Mouse (Mus musculus) testis, adult 2 months (tissue): ENCODE data around the gene Snapc2. TPM values are rescaled to one million over a fixed set of nuclear protein-coding genes. Genes with fewer than 3 reads are reported as not detected.

Experiments
- H3K27ac ChIP-seq: fragments of 200-500 bp; 2 replicates; pipeline ENCODE4 v1.5.1; 2012; ENCODE audit warnings: low read depth, low read length; ENCODE audit not compliant: control insufficient read depth, insufficient read depth
- H3K27me3 ChIP-seq: fragments of 200-500 bp; 2 replicates; pipeline ENCODE4 v1.6.1; 2012; ENCODE audit warnings: mild to moderate bottlenecking, low read length, moderate library complexity; ENCODE audit not compliant: control insufficient read depth, insufficient read depth
- H3K36me3 ChIP-seq: fragments of 200-500 bp; 2 replicates; pipeline ENCODE4 v1.6.1; 2012; ENCODE audit warnings: mild to moderate bottlenecking, low read length; ENCODE audit not compliant: control insufficient read depth, insufficient read depth
- H3K4me1 ChIP-seq: fragments of 200-500 bp; 2 replicates; pipeline ENCODE4 v1.6.1; 2012; ENCODE audit warnings: low read length; ENCODE audit not compliant: control insufficient read depth, insufficient read depth
- H3K4me3 ChIP-seq: fragments of 200-500 bp; 2 replicates; pipeline ENCODE4 v1.5.1; 2012; ENCODE audit warnings: low read depth, mild to moderate bottlenecking, low read length, moderate library complexity, mixed read lengths; ENCODE audit not compliant: control insufficient read depth
- CTCF ChIP-seq: fragments of 200-500 bp; IDR thresholded peaks from 2 replicates; pipeline ENCODE4 v1.5.1; 2012; ENCODE audit warnings: low read depth, mild to moderate bottlenecking, inconsistent platforms, low read length, moderate library complexity; ENCODE audit not compliant: control insufficient read depth, insufficient read depth, insufficient replicate concordance
- POLR2A ChIP-seq: fragments of 200-500 bp; IDR thresholded peaks from 2 replicates; pipeline ENCODE4 v1.6.1; 2012; ENCODE audit warnings: low read depth, mild to moderate bottlenecking, inconsistent platforms, low read length, moderate library complexity; ENCODE audit not compliant: control insufficient read depth
- polyA plus RNA-seq: library from polyadenylated mRNA; depleted of rRNA; stranded (reverse); fragments of >200 nt; gene quantifications from 2 replicates; pipeline ENCODE4 v1.2.3, GENCODE M21; 2012; rRNA removed

Gene Snapc2
- polyA plus RNA-seq = 16.0 and 20.7 TPM in 2 replicates

DNA sequence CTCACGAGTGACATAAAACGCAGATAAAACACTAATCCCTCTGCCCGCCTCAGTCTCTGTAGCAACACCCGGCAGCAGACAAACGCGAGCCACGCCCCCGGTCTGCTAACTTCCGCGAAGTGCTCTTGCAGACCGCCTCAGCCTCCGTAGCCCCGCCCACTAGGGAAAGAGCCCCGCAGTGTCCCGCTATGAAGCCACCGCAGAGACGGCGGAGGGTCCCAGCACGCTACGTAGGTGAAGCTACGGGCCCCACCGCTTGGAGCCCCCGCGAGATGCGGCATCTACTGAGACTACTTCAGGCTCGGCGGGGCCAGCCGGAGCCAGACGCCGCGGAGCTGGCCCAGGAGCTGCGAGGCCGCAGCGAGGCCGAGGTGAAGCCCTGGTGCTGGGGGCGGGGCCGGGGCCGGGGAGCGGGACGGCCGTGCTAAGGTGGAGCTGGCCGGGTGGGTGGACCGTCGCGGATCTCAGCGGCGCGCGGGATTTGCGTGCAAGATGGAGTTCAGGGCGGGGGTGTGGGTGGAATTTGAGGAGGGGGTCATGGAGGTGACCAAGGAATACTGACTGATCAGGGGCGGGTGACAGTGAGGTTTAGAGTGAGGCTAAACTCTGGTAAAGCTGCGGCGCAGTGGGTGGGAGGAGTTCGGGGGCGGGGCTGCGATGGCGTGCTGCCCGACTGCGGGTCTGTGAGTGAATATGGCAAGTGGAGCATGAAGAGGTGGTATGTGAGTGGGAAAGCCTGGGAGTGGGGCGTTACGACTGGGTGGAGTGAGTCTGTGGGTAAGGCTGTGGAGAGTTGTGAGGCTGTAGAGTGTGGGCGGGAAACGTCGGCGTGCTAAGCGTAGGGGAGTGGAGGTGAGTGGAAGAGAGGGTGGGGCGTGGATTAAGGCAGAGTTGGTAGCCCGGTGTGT lies at the start of gene Snapc2:
Gene Snapc2, plus strand, starts transcription at position 147 of the 908 bp plus-strand sequence.
- peaks cover 20% of the 10 kb centered on the region for H3K4me1 ChIP-seq
- H3K27ac ChIP-seq = peak within 1 kb of the TSS; percentile 84
- H3K27me3 ChIP-seq = no peaks in the 10 kb centered on the region
- peak within 1 kb of the TSS; percentile 91 for H3K4me3 ChIP-seq
- H3K36me3 ChIP-seq = no peaks in the 10 kb centered on the region
- TF ChIP-seq POLR2A = peak; percentile 74
- no peak for TF ChIP-seq CTCF

DNA sequence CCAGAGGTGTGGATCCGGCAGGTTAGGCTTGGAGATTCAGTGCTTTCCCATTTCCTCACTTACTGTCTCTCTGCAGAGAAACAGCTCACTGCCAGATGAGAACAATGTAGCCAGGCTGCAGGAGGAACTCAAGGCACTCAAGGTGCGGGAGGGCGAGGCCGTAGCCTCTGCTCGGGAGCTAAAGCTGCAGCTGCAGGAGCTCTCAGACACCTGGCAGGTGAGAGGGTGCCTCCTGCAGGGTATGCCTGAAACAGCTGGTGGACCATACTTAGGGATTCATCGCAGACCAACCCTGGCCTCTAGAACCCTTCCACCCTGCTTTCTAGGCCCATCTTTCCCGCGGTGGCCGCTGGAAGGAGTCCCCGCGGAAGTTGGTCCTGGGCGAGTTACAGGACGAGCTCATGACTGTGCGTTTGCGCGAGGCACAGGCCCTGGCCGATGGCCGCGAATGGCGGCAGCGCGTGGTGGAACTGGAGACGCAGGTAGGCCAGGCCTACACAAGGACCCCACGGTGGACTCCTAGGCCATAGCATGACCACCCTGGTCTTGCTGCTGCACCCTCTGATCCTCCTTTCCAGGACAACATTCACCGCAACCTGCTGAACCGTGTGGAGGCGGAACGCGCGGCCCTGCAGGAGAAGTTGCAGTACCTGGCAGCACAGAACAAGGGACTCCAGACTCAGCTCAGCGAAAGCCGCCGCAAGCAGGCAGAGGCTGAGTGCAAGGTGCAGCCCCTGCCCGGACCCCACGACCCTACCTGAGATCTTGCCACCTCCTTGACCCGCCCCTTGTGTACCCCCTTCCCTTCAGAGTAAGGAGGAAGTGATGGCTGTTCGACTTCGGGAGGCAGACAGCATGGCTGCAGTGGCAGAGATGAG lies 47.4 kb upstream of the Snapc2 start:
- H3K36me3 ChIP-seq = no peaks in the 10 kb centered on the region
- peak overlapping the region; percentile 73 for H3K4me3 ChIP-seq
- no peaks in the 10 kb centered on the region for H3K27me3 ChIP-seq
- H3K4me1 ChIP-seq = peaks cover 21% of the 10 kb centered on the region
- TF ChIP-seq POLR2A = no peak
- 0 out of 2 replicates have a peak, but pooled peaks have one; percentile 12 for TF ChIP-seq CTCF
- H3K27ac ChIP-seq = no peak overlapping the region

DNA sequence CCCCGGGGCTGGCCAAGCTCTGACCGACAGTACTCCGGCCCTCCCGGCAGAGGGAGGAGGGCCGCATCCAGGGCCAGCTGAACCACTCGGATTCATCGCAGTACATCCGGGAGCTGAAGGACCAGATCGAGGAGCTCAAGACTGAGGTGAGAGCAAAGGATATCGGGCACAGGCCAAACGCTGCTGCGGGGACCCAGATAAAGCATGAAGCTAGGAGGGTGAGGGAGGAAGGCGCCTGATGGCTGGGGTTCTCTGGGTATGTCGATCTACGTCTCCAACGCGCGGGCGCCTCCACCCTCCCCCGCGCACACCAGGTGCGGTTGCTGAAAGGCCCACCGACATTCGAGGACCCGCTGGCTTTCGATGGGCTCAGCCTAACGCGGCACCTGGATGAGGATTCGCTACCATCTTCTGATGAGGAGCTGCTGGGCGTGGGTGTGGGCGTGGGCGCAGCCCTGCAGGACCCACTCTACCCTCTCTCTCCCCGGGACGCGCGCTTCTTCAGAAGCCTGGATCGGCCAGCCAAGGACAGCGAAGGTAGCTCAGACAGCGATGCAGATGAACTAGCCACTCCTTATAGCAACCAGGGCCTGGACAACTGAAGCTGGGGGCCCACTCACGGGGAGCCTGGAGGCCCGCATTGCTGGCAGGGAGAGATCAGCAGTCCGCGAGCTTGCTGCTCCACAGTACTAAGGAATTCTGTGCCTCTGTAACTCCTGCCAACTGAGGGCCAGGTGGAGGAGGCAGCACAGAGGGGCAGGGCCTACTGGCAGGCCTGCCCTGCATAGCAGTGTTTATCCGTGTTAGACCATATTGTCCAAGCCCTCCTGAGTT lies 46.5 kb upstream of the Snapc2 start:
- no peak for TF ChIP-seq POLR2A
- TF ChIP-seq CTCF = no peak
- no peaks in the 10 kb centered on the region for H3K36me3 ChIP-seq
- no peaks in the 10 kb centered on the region for H3K27me3 ChIP-seq
- peaks cover 21% of the 10 kb centered on the region for H3K4me1 ChIP-seq
- peak overlapping the region; percentile 73 for H3K4me3 ChIP-seq
- no peak overlapping the region for H3K27ac ChIP-seq

DNA sequence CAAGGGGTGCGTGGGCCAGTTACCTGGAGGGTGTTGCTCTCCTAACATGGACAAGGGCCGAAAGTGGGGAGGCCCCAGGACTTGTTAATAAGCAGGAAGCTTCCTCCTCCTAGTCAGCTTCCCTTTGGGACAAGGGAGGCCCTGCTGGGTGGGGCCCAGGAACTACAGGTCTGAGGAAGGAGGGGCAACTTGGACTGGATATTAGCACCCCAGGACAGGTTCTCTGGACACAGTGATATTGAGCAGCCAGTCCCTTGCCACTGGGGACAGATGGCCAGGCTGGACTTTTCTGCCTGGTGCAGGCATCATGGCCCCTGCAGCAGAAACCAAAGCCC lies 45.9 kb upstream of the Snapc2 start:
- Histone ChIP-seq H3K4me3 (peak overlapping the region; percentile 73), H3K27ac (no peak overlapping the region), H3K4me1 (peaks cover 21% of the 10 kb centered on the region), H3K27me3 (no peaks in the 10 kb centered on the region), H3K36me3 (no peaks in the 10 kb centered on the region)
- TF ChIP-seq POLR2A (no peak), CTCF (no peak)

DNA sequence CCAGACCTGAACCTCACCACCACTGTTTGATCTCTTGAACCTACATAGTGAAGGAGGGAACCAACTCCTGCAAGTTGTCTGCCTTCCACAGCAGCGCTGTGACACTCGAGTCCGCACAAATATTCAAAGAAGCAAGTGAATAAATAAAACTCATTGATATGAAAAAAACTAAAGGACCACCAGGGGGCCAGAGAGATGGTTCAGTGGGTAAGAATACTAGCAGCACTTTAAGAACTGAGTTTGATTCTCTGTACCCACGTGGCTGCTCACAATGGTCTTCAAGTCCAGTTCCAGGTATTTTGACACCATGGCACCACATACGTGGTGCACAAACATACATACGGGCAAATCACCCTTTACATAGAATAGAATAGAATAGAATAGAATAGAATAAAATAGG lies 41.8 kb upstream of the Snapc2 start:
- Histone ChIP-seq H3K27ac (no peak overlapping the region), H3K27me3 (no peaks in the 10 kb centered on the region), H3K4me1 (peaks cover 31% of the 10 kb centered on the region), H3K4me3 (no peak overlapping the region), H3K36me3 (no peaks in the 10 kb centered on the region)
- TF ChIP-seq CTCF (no peak), POLR2A (no peak)

DNA sequence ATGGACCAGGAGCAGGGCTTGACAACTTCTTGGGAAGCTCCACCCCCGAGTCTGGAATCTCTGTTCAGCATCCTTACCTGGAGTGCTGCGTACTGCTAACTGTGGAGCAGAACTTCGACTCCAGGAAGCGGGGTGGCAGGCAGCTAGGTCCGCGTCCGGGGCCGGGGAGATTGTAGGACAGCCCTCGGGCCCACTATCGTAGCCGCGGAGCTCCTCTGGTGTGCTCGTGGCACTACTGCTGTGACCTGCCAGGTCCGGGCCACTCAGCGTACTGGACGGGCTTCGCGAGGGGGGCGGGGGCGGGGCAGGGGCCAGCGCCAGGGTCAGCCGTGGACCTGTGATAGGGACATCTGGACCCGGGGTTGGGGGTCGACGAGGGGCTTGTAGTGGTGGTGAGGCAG lies 40.1 kb upstream of the Snapc2 start:
- peaks cover 37% of the 10 kb centered on the region for H3K4me1 ChIP-seq

More for the DNA sequence above, 40.1 kb upstream of the Snapc2 start:
- Histone ChIP-seq H3K27ac (no peak overlapping the region), H3K27me3 (0 out of 2 replicates have a peak, but pooled peaks cover 2% of the 10 kb centered on the region), H3K4me3 (peak overlapping the region; percentile 20; the same call in 1 of the 2 replicates), H3K36me3 (no peaks in the 10 kb centered on the region)
- TF ChIP-seq POLR2A (no peak), CTCF (no peak)
